Mouse (Mus musculus) embryonic fibroblast, embryonic 13.5 days (primary cell): Measurements from ENCODE around the gene Taar3.

Source experiments
- CTCF ChIP-seq: IDR thresholded peaks from 2 replicates; pipeline ENCODE4 v1.5.1; 2011; ENCODE audit warnings: mild to moderate bottlenecking, control low read depth, low read length, moderate library complexity, borderline replicate concordance; ENCODE audit not compliant: insufficient read depth
- POLR2A ChIP-seq: IDR thresholded peaks from 2 replicates; pipeline ENCODE4 v1.6.1; 2011; ENCODE audit warnings: low read depth, mild to moderate bottlenecking, control low read depth, low read length, moderate library complexity

DNA sequence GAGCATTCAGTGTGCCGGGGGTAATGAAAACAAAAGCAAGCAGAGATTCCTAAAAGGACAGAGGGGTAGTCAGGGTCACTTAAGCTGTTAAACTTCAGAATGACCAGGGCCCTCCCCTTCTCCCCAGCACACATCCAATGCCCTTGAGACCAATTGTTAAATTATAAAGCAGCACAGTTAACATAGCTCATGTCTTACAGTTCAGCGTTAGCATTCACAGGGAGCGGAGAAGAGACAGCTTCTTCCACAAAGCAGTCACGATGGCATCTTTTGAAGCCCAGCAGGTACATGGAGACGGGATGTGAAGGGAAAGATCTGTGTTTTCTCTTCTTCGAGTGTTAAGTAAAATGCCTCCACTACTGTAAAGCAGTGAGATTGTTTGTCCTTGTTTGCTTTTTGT lies 11.0 kb upstream of the Taar3 start, which contains the start of gene Taar2:
- TF ChIP-seq POLR2A: no peak
- TF ChIP-seq CTCF: no peak
